Mouse (Mus musculus) erythroblast, embryonic 14.5 days (primary cell): Measurements from ENCODE around the gene Csnk2b.

ENCODE experiments used
- GATA1 ChIP-seq: IDR thresholded peaks from 2 replicates; pipeline ENCODE4 v1.6.1; 2012; ENCODE audit warnings: low read length, inconsistent platforms, mixed read lengths
- TAL1 ChIP-seq: IDR thresholded peaks from 3 replicates; pipeline ENCODE4 v1.6.1; 2012; ENCODE audit warnings: low read length, inconsistent platforms, mixed read lengths

DNA sequence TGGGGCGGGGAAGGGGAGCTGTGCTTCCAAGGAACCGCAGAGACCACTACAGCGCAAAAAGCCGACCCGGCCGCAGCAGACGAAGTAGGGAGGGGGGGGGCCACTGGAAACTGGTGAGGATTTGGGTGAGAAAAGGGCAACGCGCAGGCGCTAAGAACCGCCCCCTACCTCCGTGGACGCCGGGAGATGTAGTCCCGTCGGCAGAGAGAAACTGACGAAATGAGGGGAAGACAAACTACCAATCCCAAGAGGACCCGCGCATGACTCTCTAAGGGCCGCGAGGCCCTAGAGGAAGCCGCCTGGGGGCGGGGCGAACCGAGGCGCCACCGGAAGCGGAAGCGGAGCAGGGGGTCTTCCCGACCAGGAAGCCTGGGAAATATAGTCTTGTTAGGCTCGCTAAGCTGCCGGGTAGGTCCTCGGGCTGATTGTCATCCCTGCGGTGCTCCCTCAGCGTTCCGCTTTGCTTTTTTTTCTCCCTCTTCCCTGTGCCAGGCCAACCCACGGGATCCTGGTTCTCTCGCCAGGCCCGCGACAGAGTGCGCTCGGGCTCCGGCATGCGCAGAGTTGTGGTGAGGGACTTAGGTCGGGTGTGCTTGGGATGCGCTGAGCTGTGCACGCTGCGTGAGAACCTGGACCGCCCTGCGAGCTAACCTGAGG, 582 bp downstream of the Csnk2b start, which contains the start of gene Gpank1:
- TF ChIP-seq TAL1 (no peak), GATA1 (no peak)
